Mouse (Mus musculus): Measurements from ENCODE around the gene Mrpl14. TPM values are rescaled to one million over a fixed set of nuclear protein-coding genes. Genes with fewer than 3 reads are reported as not detected.

The Mrpl14 gene
- 137 and 153 TPM in 2 replicates for polyA plus RNA-seq (2016; fragmentation: Nextera tagmentation; extraction: Ambion mirVana)

DNA sequence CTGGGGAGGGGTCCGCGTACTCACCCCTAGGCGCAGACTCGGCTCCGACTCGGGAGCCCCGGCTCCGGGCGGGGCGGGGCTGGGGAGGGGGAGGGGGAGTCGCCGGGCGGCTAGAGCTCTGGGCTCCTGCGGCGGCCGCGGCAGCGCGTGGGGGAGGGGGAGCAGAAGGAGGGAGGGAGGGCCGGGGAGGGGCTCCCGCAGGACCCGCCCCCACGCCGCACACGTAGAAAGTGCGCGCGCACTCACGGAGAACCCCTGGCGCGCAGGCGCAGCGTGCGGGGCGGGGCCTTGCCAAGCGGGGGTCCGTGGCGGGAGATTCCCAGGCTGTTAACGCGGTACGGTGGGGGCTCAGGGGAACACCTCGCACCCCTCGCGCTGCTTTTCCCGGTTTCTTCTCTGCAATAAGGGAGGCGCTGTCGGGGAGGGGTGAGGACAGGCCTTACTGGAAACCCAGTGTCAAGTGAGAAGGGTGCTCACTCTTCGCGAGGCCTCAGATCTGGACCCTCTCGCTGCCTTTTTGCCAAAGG lies at the start of gene Mrpl14:
Mrpl14 (plus strand) TSS at position 230 of the 527 bp plus-strand sequence.
- H3K4me2 ChIP-seq (replicated peaks): peak within 1 kb of the TSS; percentile 74
- no peaks in the 10 kb centered on the region for H3K36me3 ChIP-seq
- peaks cover 23% of the 10 kb centered on the region for H3K4me1 ChIP-seq
- H3K27ac ChIP-seq: peak within 1 kb of the TSS; percentile 84
- no peaks in the 10 kb centered on the region for H3K27me3 ChIP-seq
- ATAC-seq (ENCODE audit: insufficient number of reproducible peaks, insufficient read depth, low FRiP score, low TSS enrichment): peak; percentile 80
- peak within 1 kb of the TSS; percentile 89 for H3K9ac ChIP-seq
- H3K4me3 ChIP-seq: peak within 1 kb of the TSS; percentile 89
- H3K9me3 ChIP-seq: no peaks in the 10 kb centered on the region
- 2% methylated on average over 42 of the region's 50 CpGs for WGBS

DNA sequence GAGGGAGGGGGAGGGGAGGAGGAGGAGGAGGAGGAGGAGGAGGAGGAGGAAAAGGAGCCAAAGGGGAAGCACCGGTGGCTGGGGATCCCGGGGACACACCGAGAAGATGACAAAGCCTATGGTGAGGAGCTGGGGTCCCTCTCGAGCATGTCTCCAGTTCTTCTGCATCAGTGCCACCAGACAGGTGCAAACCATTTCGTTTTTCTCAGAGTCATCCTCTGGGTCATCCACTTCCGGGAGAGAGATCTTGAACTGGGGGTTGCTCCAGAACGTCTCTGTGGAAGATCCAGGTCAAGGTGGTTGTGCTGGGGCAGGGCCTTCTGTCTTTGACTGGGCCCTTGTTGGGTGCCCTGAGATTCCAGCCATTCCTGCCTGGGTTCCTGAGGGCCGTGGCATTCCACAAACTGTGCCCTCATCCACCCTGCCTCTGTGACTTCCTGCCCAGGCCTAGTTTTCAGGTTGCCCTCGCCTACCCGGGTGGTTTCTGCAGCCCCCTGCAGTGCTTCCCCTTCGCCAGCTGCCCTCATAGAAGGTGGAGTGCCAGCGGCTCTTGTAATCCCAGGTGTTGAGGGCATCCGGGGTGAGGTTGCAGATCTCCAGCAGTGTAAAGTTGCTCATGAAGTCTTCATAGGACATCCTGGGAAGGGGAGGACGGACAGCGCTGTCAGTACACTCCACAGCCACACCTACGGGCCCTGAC lies 47.4 kb upstream of the Mrpl14 start:
- H3K27me3 ChIP-seq: no peaks in the 10 kb centered on the region
- no peak for ATAC-seq (ENCODE audit: insufficient number of reproducible peaks, insufficient read depth, low FRiP score, low TSS enrichment)
- no peaks in the 10 kb centered on the region for H3K36me3 ChIP-seq
- no peak overlapping the region for H3K4me2 ChIP-seq (replicated peaks)
- 80% methylated on average over 16 of the region's 16 CpGs for WGBS
- H3K4me3 ChIP-seq: no peak overlapping the region
- no peaks in the 10 kb centered on the region for H3K4me1 ChIP-seq
- no peak overlapping the region for H3K27ac ChIP-seq
- H3K9ac ChIP-seq: no peak overlapping the region
- H3K9me3 ChIP-seq: no peaks in the 10 kb centered on the region

DNA sequence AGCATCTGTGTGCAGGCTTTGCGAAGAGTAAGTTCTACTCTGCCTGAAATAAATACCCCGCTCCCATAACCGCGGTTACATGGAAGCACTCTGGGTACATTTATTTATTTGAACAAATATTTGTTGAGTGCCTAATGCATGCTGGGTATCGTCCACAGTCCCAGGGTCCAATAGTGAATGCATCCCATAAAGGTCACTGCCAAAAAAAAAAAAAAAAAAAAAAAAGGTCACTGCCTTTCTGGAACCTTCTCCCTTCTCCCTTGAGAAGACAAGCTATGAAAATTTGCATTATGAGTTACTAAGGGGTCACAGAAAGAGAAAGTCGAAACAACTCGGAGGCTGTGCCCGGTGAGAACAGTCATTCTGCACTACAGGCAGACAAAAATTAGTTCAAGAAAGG lies 44.1 kb upstream of the Mrpl14 start:
- ATAC-seq (ENCODE audit: insufficient number of reproducible peaks, insufficient read depth, low FRiP score, low TSS enrichment): no peak
- Histone ChIP-seq H3K4me2 (replicated peaks) (no peak overlapping the region), H3K9me3 (no peaks in the 10 kb centered on the region), H3K27ac (no peak overlapping the region), H3K4me1 (no peaks in the 10 kb centered on the region), H3K4me3 (no peak overlapping the region), H3K36me3 (no peaks in the 10 kb centered on the region), H3K9ac (no peak overlapping the region), H3K27me3 (no peaks in the 10 kb centered on the region)
- WGBS: 93% methylated on average over 8 of the region's 8 CpGs

DNA sequence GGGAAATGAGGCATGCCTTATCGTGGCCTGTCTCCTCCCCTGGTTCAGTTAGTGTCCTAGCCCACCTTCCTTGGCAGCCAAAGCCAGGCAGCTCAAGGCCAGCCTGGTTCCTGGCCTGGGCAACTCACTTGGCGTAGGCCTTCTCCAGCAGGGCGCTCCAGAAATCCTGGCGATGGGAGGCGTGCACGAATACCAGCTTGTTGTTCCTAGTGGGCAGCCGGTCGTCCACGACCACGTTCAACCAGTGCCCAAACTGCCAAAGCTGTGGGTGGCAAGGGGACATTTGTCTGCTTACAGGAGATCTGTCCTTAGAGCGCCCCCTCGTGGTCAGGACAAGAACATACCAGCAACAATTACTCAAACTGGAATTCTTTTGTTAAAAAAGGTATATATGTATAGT lies 43.4 kb upstream of the Mrpl14 start:
- WGBS: 26% methylated on average over 12 of the region's 12 CpGs
- H3K9ac ChIP-seq: no peak overlapping the region
- ATAC-seq (ENCODE audit: insufficient number of reproducible peaks, insufficient read depth, low FRiP score, low TSS enrichment): 0 out of 2 replicates have a peak, but pooled peaks have one; percentile 28

DNA sequence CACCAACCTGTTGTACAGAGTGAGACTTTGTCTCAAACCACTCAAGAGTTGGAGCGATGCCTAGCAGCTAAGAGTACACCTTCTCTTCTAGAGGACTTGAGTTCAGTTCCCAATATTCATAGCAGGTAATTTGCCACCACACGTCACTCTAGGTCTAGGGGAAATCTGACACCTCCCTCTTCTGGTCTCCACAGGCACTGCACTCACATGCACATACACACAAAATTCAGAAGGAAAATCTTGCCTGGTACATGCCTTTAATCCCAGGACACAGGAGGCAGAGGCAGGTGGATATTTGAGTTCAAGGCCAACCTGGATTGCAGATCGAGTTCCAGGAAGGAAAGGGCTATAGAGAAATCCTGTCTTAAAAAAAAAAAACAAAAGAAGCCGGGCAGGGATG lies 41.9 kb upstream of the Mrpl14 start:
- H3K4me2 ChIP-seq (replicated peaks): no peak overlapping the region
- no peaks in the 10 kb centered on the region for H3K27me3 ChIP-seq
- no peak for ATAC-seq (ENCODE audit: insufficient number of reproducible peaks, insufficient read depth, low FRiP score, low TSS enrichment)
- H3K9me3 ChIP-seq: no peaks in the 10 kb centered on the region
- no peak overlapping the region for H3K9ac ChIP-seq
- 90% methylated on average over 4 of the region's 4 CpGs for WGBS
- H3K36me3 ChIP-seq: no peaks in the 10 kb centered on the region
- no peak overlapping the region for H3K27ac ChIP-seq
- H3K4me1 ChIP-seq: no peaks in the 10 kb centered on the region
- no peak overlapping the region for H3K4me3 ChIP-seq

More for the DNA sequence above, 43.4 kb upstream of the Mrpl14 start:
- H3K27me3 ChIP-seq: no peaks in the 10 kb centered on the region
- H3K4me2 ChIP-seq (replicated peaks): no peak overlapping the region
- H3K4me1 ChIP-seq: no peaks in the 10 kb centered on the region
- H3K36me3 ChIP-seq: no peaks in the 10 kb centered on the region
- H3K9me3 ChIP-seq: no peaks in the 10 kb centered on the region
- no peak overlapping the region for H3K27ac ChIP-seq
- H3K4me3 ChIP-seq: no peak overlapping the region

DNA sequence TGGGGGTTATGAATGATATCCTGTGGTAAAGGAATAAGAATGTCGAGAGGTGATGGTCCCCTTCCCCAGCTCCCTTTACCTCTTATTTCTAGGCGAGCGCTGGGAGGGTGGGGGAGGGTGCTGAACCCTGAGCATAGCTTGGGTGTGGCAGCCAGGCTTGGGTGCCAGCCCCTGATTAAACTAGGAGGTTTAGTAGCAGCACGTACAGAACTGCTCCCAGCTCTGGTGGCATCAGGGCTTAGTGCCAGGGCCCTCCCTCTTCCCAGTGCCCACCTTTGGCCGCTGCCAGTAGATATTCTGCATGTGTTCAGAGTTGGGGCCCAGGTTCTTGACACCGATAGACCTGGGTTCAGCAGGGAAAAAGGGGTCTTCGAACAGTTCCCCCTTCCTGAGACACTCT lies 32.9 kb upstream of the Mrpl14 start:
- H3K4me3 ChIP-seq: no peak overlapping the region

DNA sequence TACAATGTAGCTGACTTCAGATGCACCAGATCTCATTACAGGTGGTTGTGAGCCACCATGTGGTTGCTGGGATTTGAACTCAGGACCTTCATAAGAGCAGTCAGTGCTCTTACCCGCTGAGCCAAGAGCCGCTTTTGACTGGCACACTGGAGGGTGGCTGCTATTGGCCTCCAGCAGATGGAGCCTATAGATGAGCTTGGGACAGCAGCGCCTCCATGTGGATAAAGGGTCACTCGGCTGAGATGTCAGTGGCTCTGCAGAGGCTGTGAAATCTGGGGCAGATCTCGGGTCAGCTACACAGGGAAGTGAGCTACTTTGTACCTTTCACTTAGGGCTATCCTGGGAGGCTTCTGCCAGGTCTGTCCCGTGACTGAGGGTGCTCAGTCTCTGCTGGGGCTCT lies 30.3 kb upstream of the Mrpl14 start:
- H3K9ac ChIP-seq: no peak overlapping the region
- H3K4me2 ChIP-seq (replicated peaks): no peak overlapping the region
- peaks cover 5% of the 10 kb centered on the region; the same call in 1 of the 2 replicates for H3K36me3 ChIP-seq
- no peaks in the 10 kb centered on the region for H3K4me1 ChIP-seq
- no peak overlapping the region for H3K27ac ChIP-seq
- H3K9me3 ChIP-seq: no peaks in the 10 kb centered on the region
- no peak overlapping the region for H3K4me3 ChIP-seq
- H3K27me3 ChIP-seq: no peaks in the 10 kb centered on the region
- WGBS: 26% methylated on average over 6 of the region's 6 CpGs
- no peak for ATAC-seq (ENCODE audit: insufficient number of reproducible peaks, insufficient read depth, low FRiP score, low TSS enrichment)

More for the DNA sequence above, 32.9 kb upstream of the Mrpl14 start:
- Histone ChIP-seq H3K9ac (no peak overlapping the region), H3K27me3 (no peaks in the 10 kb centered on the region), H3K4me1 (no peaks in the 10 kb centered on the region), H3K27ac (no peak overlapping the region), H3K36me3 (no peaks in the 10 kb centered on the region), H3K4me2 (replicated peaks) (no peak overlapping the region), H3K9me3 (no peaks in the 10 kb centered on the region)
- ATAC-seq (ENCODE audit: insufficient number of reproducible peaks, insufficient read depth, low FRiP score, low TSS enrichment): no peak
- 75% methylated on average over 7 of the region's 7 CpGs for WGBS

DNA sequence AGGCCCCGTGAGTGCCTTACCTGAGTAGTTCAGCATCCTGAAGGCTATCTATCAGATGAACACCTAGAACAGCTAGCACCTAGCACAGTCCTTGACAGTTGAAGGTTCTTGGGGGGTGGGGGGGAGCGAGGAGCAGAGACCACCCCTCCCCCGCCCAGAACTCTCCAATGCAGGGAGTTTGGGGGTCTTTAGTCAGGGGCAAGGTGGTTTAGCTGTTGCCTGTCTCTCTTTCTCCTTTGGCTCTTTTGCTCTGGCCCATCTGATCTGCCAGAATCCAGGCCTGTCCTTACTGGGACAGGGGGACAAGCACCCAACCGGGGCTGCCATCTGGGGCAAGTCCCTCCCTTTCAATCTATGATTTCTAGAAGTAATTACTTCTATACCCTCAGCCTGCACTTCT lies 26.9 kb upstream of the Mrpl14 start, which contains the start of gene Capn11:
Capn11 (minus strand) TSS at position 101 of the 400 bp plus-strand sequence.
- 81% methylated on average over 4 of the region's 4 CpGs for WGBS
- H3K4me1 ChIP-seq: 0 out of 2 replicates have a peak, but pooled peaks cover 3% of the 10 kb centered on the region
- H3K4me3 ChIP-seq: no peak within 1 kb of the TSS
- no peak within 1 kb of the TSS for H3K27ac ChIP-seq
- no peak for ATAC-seq (ENCODE audit: insufficient number of reproducible peaks, insufficient read depth, low FRiP score, low TSS enrichment)
- no peaks in the 10 kb centered on the region for H3K9me3 ChIP-seq
- H3K9ac ChIP-seq: no peak within 1 kb of the TSS
- no peak within 1 kb of the TSS for H3K4me2 ChIP-seq (replicated peaks)
- H3K27me3 ChIP-seq: no peaks in the 10 kb centered on the region
- H3K36me3 ChIP-seq: peaks cover 31% of the 10 kb centered on the region

DNA sequence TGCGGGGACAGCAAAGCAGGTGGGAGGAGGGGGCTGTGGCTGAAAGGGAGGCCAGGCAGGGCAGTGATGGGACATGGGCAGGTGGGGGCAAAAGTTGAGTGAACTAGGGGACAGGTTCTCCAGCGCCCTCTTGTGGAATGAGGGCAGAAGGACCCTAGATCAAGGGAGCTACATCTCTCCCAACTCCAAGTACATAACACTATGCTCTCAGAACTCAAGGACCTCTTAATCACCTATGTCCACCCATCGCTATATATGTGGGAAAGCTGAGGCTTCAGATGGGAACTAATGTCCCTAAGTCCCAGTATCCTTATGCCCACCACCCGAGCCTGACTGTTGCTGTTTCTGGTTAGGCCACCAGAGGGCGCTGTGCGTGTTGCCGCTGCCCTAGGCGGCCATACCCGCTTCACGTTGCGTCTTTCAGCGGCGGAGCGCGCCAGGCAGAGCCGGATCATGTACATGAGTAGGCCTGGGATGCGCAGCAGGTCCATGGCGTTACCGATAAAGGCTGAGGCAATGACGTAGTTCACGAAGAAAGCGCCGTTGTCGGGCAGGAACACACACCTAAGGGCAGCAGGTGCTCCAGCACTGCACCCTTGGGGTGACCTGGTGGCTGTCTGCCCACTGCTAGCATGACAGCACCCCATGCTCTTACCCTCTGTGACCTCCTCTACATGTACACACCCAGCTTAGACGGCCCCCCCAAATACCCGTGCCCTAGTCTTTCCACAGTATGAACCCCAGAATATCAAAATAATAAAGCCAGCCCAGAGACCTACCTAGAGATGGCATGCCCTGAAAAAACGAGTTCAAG lies 22.8 kb upstream of the Mrpl14 start:
- no peaks in the 10 kb centered on the region for H3K9me3 ChIP-seq
- peak overlapping the region; percentile 34; the same call in 1 of the 2 replicates for H3K4me2 ChIP-seq (replicated peaks)
- H3K27ac ChIP-seq: no peak overlapping the region
- 0 out of 2 replicates have a peak, but pooled peaks cover 3% of the 10 kb centered on the region for H3K4me1 ChIP-seq
- H3K27me3 ChIP-seq: no peaks in the 10 kb centered on the region
- H3K4me3 ChIP-seq: no peak overlapping the region
- ATAC-seq (ENCODE audit: insufficient number of reproducible peaks, insufficient read depth, low FRiP score, low TSS enrichment): 0 out of 2 replicates have a peak, but pooled peaks have one; percentile 35
- no peak overlapping the region; the same call in 1 of the 2 replicates for H3K9ac ChIP-seq
- WGBS: 27% methylated on average over 27 of the region's 27 CpGs
- peaks cover 69% of the 10 kb centered on the region for H3K36me3 ChIP-seq

DNA sequence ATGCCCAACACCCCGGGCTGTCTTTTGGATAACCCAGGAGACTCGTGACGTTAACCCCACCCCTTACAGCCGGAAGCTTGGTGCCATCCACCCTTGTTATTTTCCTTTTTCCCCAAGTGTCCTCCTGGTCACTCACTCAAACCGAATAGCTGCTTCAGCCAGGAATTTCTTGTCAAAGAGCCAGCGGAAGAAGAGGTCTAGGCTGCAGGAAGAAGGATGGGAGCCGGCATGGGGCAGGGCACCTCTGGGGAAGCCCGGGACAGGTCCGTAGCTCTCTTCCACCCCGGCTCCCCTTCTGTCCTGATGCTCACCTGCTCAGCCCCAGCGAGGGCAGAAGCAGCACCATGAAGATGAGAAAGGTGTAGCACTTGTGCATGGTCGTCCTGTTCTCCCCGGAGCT lies 21.5 kb upstream of the Mrpl14 start:
- 90% methylated on average over 13 of the region's 13 CpGs for WGBS
- H3K27me3 ChIP-seq: no peaks in the 10 kb centered on the region
- no peak overlapping the region for H3K4me2 ChIP-seq (replicated peaks)
- ATAC-seq (ENCODE audit: insufficient number of reproducible peaks, insufficient read depth, low FRiP score, low TSS enrichment): no peak
- H3K36me3 ChIP-seq: peaks cover 75% of the 10 kb centered on the region
- H3K27ac ChIP-seq: no peak overlapping the region
- no peak overlapping the region for H3K4me3 ChIP-seq
- H3K4me1 ChIP-seq: 0 out of 2 replicates have a peak, but pooled peaks cover 3% of the 10 kb centered on the region
- no peaks in the 10 kb centered on the region for H3K9me3 ChIP-seq
- no peak overlapping the region for H3K9ac ChIP-seq

DNA sequence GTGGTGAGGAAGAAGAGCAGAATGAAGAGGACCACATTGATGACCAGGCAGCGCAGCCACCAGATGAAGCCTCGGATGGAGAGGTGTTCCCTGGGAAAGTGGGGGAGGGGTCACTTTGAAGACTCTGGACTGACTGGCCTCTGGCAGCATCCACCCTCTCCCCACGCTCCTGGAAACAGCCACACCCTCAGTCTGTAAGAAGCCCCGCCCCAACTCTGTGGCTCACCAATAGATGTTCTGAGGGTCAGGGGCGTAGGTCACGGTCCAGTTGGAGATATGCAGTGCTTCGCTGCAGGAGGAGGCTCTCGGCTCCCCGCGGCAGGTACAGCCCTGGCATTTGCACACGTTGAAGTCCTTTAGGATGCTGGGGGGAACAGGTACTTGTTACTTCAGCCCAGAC lies 20.0 kb upstream of the Mrpl14 start:
- H3K36me3 ChIP-seq: peaks cover 82% of the 10 kb centered on the region
- H3K27ac ChIP-seq: no peak overlapping the region
- 0 out of 2 replicates have a peak, but pooled peaks cover 3% of the 10 kb centered on the region for H3K4me1 ChIP-seq
- no peak for ATAC-seq (ENCODE audit: insufficient number of reproducible peaks, insufficient read depth, low FRiP score, low TSS enrichment)
- no peak overlapping the region for H3K9ac ChIP-seq
- no peak overlapping the region for H3K4me2 ChIP-seq (replicated peaks)
- no peaks in the 10 kb centered on the region for H3K27me3 ChIP-seq
- WGBS: 73% methylated on average over 11 of the region's 11 CpGs
- H3K9me3 ChIP-seq: no peaks in the 10 kb centered on the region
- no peak overlapping the region for H3K4me3 ChIP-seq
